Mouse (Mus musculus): ENCODE data around the gene Ebf3.

The Ebf3 gene

GRCm38 (mm10) chr7:137313904-137314691 lies at the start of gene Ebf3:
Ebf3 (minus strand) TSS chr7:137314445.
- peak; percentile 86 for DNase-seq (ENCODE audit: low spot score)

GRCm38 (mm10) chr7:137346860-137347259 lies 32.6 kb upstream of the Ebf3 start:
- DNase-seq (ENCODE audit: low spot score): no peak

DNA sequence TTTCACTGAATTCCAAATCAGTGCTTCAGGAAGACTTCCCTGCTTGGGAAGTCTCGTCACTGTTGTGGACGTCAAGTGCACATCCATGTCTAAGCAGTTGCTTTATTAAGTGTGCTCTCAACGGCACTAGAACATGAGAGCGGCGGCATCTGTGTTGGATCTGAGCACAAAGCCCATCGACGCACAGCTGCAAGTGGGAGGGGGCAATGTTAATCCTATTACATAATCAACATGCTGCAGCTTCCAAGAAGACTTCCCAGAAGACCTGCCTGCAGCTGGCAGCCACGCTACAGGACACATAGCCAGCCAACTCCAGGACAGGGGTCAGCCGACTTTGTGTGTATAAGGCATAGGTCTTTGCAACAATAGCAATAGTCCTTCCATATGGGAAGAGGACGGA lies 31.8 kb upstream of the Ebf3 start:
- DNase-seq (ENCODE audit: low spot score): no peak

GRCm38 (mm10) chr7:137333951-137334350 lies 19.7 kb upstream of the Ebf3 start:
- DNase-seq (ENCODE audit: low spot score): no peak

DNA sequence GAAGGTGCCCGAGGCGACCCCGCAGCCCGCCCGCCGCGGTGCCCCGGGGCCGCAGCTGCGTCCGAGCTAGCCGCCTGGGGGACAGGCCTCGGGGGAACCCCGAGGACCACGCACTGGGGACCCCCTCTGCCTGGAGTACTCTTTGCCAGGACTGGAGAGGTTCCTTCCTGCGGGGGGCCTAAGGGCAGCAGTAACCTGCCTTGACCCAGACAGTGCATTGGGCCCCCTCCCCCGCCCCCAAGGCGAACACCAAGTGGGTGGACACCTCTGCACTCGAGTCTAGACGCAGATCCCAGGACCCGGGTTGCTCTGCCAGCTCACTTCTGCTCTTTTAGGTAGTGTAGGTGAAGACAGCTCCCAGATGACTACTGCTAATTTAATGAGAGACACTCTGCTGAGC lies 8.7 kb upstream of the Ebf3 start:
- no peak for DNase-seq (ENCODE audit: low spot score)

GRCm38 (mm10) chr7:137321961-137322784 lies 7.9 kb upstream of the Ebf3 start:
- no peak for DNase-seq (ENCODE audit: low spot score)

DNA sequence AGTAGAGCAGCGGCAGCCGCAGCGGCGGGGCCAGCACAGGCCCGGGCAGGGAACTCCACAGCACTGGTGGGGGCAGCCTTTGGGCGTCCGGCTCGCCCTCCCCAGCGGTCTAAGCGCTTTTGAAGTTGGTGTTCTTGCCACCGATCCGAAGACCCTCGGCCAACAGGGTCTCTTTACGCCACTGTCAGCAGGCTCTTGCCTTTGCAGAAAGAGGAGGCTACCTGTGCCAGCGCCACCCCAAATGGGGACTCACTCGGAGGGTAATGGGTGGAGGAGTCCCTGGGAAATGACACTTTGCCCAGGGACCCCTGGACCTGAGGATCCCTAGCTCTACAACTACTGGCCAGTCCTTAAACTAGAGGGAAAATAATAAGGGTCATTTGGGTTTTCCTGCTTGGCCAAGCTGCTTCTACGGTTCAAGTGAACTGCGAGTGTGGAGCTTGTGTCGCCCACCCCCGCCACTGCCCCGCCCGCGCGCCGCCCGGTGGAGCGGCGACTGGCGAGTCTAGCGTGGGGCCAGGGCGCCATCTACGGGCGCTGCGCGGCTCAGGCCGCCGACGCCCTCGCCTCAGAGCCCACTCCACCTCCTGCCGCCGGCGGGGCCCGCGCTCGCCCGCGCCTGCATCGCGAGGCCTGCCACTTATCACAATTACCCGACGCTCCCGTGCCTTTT lies 7.0 kb upstream of the Ebf3 start:
- peak; percentile 77 for DNase-seq (ENCODE audit: low spot score)

- DNase-seq (ENCODE audit: low spot score): no peak
These were observed 6.1 kb upstream of the Ebf3 start for GRCm38 (mm10) chr7:137320320-137320719.

DNA sequence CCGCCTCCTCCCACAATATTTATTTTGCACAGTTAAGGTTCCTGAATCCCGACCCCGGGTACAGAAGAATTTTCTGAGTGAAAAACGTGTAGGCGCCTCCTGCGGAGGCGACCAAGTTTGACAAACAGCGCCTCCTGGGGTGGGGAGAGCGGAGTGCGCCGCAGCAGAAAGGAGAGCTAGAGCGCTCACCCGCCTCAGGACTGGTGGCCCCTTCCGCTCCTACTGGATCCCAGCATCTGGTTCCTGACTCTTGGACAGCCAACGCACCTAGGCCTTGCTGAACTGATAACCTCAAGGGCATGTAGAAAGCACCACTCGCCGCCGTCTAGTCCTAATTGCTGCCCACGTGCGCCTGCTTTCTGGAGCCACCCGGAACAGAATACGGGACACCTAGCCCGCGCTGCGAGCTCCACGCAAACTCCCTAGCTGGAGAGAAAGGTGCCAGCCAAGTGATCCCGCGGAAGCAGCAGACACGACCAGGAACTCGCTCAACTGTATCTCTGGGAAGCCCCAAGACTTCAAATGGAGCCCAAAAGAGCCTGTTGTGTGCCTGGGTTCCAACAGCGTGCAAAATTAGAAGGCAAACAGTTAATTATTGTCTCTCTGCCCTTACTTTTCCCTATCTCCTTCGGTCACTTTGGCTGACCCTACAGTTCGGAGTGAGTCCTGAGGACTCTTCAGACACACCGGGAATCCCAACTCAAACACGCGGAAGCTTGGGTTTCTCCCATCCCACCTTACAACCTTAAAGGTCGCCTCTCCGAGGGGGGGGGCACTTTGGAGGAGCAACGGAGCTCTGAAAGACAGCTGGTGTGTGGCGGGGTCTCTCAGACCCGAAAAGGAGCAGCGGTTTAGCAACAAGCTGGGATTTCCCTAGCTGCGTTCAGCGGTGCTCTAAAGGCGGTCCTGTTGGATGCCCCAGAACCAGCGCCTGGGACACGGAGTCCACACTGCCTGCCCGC lies 5.0 kb upstream of the Ebf3 start:
- DNase-seq (ENCODE audit: low spot score): peak; percentile 85

DNA sequence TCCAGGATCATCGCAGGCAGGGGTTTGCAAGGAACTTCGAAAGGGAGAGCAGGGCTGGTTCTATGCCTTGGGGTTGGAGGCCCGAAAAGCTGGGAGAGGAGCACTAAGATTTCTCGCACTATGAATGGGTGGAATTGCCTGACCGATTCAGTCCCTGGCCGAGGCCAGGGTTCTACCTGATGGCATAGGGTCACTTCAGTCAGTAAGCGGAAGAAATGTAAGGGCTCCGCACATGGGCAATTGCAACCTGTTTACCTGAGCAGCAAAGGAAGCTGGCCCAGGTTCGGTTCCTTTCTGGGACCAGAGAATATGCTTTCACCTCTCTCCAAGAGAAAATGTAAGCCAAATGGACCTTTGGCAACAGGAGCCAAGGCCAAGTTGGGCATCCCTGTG lies 4.1 kb upstream of the Ebf3 start:
- DNase-seq (ENCODE audit: low spot score): no peak

DNA sequence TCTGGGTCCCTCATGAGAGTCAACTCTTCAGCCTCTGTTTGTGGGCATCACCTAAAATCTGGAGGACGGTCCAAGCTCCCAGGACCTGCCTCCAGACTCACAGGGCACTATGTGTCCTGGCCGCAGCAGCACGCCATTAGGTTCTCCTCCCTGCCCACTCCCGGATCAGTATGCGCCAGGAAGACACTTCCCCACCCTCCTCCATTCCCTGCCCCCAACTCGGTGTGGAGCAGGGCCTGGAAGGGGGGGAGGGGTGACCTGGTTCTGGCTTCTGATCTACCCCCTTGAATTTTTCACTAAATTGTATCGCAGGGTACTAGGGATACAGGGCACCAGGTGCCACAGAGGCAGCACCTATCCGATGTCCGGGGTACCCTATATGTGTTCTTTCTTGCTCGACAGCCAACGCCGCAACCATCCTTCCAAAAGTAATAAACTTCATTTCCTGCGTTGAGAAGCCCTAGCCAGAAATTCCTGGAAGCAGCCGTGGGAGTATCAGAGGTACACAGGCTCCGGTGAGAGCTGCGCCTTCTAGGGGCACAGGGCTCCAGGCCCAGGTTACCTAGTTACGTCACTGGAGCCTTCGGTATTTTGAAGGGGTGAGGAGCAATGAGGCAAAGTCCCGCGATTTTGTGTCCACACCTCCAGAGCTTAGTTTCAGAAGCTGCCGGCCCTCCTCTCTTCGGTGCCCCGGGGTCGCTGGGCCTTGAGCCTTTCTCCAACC lies 3.6 kb upstream of the Ebf3 start:
- no peak for DNase-seq (ENCODE audit: low spot score)

DNA sequence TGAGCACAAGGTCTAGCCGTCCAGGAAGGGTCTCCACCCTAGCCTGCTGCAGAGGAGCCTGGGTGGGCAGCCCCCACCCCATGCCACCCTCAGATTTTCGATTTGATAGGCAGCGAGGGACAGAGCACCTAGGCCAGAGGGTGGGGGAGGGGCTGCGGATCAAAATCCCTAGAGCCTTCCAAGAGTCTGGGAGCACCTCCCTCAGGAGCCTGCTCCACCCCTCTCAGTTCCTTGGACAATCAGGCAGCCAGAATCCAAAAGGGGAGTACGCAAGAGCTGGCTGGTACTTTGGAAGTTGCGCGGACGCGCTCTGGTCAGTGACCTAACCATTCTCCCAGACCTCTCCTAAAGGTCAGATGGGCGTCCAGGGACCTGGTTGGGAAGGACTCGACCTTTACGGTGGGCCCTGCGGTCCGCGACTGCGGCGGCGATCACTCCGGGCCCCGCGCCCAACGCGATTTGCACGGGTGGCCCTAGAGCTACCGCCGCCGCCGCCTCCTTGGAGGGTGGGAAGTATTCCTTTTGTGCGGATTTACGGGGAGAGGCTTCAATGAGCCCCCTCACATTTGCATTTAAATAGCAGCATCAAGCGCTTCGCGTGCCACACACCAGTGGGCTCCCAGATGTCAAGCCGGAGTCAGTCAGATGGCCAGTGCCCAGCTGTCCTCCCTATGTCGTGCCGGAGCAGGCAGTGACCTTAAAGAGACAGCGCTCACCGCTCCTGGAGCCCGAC lies 2.8 kb upstream of the Ebf3 start:
- no peak for DNase-seq (ENCODE audit: low spot score)

- DNase-seq (ENCODE audit: low spot score): no peak
These were observed 2.1 kb upstream of the Ebf3 start for GRCm38 (mm10) chr7:137316181-137316925.

- DNase-seq (ENCODE audit: low spot score): no peak
These were observed 1.3 kb upstream of the Ebf3 start for GRCm38 (mm10) chr7:137315544-137315940.

DNA sequence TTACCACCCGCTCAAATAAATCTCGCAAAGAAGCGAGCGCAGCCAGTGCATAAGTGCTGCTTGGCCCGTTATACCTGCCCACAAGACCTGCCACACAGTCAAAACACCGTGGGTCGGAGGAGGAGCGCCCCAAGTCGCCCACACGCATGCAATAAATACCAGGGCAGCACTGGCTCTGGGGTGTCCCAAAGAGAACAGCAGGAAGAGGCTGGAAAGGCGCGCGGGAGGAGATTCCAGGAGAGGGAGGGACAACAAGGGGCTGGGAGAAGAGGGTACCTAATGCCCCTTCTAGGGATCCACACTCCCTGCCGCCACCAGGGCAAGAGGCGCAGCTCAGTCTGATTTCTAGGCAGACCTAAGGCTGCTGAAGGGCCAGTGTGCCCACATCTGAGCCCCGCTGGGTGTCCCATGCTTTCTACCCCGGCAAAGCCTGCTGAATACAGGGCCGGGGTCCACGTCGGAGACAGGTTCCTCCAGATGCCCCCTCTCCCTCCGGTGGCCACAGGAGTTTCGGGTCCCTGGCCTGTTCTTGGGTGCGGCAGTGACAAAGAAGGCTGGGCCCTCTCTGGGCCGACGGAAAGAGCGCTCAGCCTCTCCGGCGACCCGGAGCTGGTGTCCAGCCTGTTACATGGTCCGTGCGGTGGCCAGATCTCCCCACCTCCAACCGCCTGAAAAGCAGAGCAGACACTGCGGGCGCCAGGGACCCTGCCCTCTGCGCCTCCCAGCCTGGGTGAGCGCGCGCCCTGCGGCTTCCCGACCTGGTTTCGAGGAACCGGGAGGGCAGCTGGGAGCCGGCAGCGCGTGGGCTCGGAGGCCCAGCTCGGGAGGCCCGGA lies 682 bp upstream of the Ebf3 start:
- no peak for DNase-seq (ENCODE audit: low spot score)

- peak; percentile 53 for DNase-seq (ENCODE audit: low spot score)
These were observed 902 bp downstream of the Ebf3 start for GRCm38 (mm10) chr7:137313183-137313903.

- no peak for DNase-seq (ENCODE audit: low spot score)
These were observed 1.4 kb downstream of the Ebf3 start for GRCm38 (mm10) chr7:137312933-137313182.
